Mouse (Mus musculus) kidney, embryonic 15.5 days (tissue): Measurements from ENCODE around the gene Nos1ap. TPM values are rescaled to one million over a fixed set of nuclear protein-coding genes. Genes with fewer than 3 reads are reported as not detected.
A peak's percentile ranks its signal among the peaks of the same experiment; 100 is the strongest.

Source experiments
- ATAC-seq: fragments of 200-750 bp; cut with Nextera tagmentation; replicated peaks from 2 replicates; pipeline ENCODE4 v1.8.0; 2017; ENCODE audit warnings: moderate TSS enrichment; ENCODE audit not compliant: low FRiP score
- H3K27ac ChIP-seq: fragments of 300-500 bp; sonication (generic); 2 replicates; pipeline ENCODE4 v1.5.1; 2015; ENCODE audit warnings: mild to moderate bottlenecking, inconsistent platforms
- H3K27me3 ChIP-seq: fragments of 300-500 bp; sonication (generic); 2 replicates; pipeline ENCODE4 v1.6.1; 2015; ENCODE audit warnings: inconsistent platforms
- H3K36me3 ChIP-seq: fragments of 300-500 bp; sonication (generic); 2 replicates; pipeline ENCODE4 v1.6.1; 2015; ENCODE audit warnings: inconsistent platforms
- H3K4me1 ChIP-seq: fragments of 300-500 bp; sonication (generic); 2 replicates; pipeline ENCODE4 v1.6.1; 2015; ENCODE audit warnings: inconsistent platforms
- H3K4me2 ChIP-seq: fragments of 300-500 bp; sonication (generic); 2 replicates; pipeline ENCODE4 v1.6.1; 2015; ENCODE audit warnings: moderate library complexity, mild to moderate bottlenecking, inconsistent platforms
- H3K4me3 ChIP-seq: fragments of 300-500 bp; sonication (generic); replicated peaks from 2 replicates; pipeline ENCODE4 v1.5.1; 2015; ENCODE audit warnings: mild to moderate bottlenecking, inconsistent platforms
- H3K9ac ChIP-seq: fragments of 300-500 bp; sonication (generic); 2 replicates; pipeline ENCODE4 v1.6.1; 2015; ENCODE audit warnings: mild to moderate bottlenecking, inconsistent platforms
- H3K9me3 ChIP-seq: fragments of 300-500 bp; sonication (generic); replicated peaks from 2 replicates; pipeline ENCODE4 v1.6.1; 2016; ENCODE audit warnings: inconsistent platforms
- WGBS: fragments of 180-500 bp; shearing (Covaris S2); methylation state at CpG from one replicate; pipeline ENCODE4 v1.1.7; 2015; ENCODE audit warnings: mixed read lengths; 5-methylcytosine and 5-hydroxymethylcytosine counted together
- polyA plus RNA-seq: library from polyadenylated mRNA; unstranded; fragments of >200 nt; fragmentation: Nextera tagmentation; extraction: Ambion mirVana; gene quantifications from 2 replicates; pipeline ENCODE4 v1.2.1, GENCODE M21; 2015

The Nos1ap gene
- polyA plus RNA-seq, 1 experiment from 2014 or later: 18.2 TPM

GRCm38 (mm10) chr1:170495538-170496183 lies 94.0 kb downstream of the Nos1ap start:
- H3K4me3 ChIP-seq: no peak overlapping the region
- H3K27me3 ChIP-seq: no peaks in the 10 kb centered on the region
- H3K9ac ChIP-seq: no peak overlapping the region
- no peak overlapping the region for H3K27ac ChIP-seq
- H3K4me2 ChIP-seq: no peak overlapping the region
- WGBS: 46% methylated on average over 13 of the region's 13 CpGs
- no peaks in the 10 kb centered on the region for H3K9me3 ChIP-seq
- peaks cover 21% of the 10 kb centered on the region for H3K4me1 ChIP-seq
- ATAC-seq: no peak
- H3K36me3 ChIP-seq: no peaks in the 10 kb centered on the region

- WGBS: 59% methylated on average over 2 of the region's 2 CpGs
- no peak overlapping the region for H3K27ac ChIP-seq
- no peaks in the 10 kb centered on the region for H3K9me3 ChIP-seq
- H3K27me3 ChIP-seq: no peaks in the 10 kb centered on the region
- peaks cover 9% of the 10 kb centered on the region; the same call in 1 of the 2 replicates for H3K4me1 ChIP-seq
- H3K36me3 ChIP-seq: no peaks in the 10 kb centered on the region
- H3K4me2 ChIP-seq: no peak overlapping the region
- H3K9ac ChIP-seq: no peak overlapping the region
- no peak overlapping the region for H3K4me3 ChIP-seq
- no peak for ATAC-seq
Measured at GRCm38 (mm10) chr1:170492527-170492926, 97.1 kb downstream of the Nos1ap start.

GRCm38 (mm10) chr1:170492027-170492426 lies 97.6 kb downstream of the Nos1ap start:
- WGBS: 75% methylated on average over 4 of the region's 4 CpGs
- no peak for ATAC-seq
- no peak overlapping the region for H3K4me2 ChIP-seq
- no peaks in the 10 kb centered on the region for H3K27me3 ChIP-seq
- H3K9me3 ChIP-seq: no peaks in the 10 kb centered on the region
- no peak overlapping the region for H3K27ac ChIP-seq
- H3K9ac ChIP-seq: no peak overlapping the region
- H3K4me1 ChIP-seq: peaks cover 9% of the 10 kb centered on the region; the same call in 1 of the 2 replicates
- no peaks in the 10 kb centered on the region for H3K36me3 ChIP-seq
- H3K4me3 ChIP-seq: no peak overlapping the region

DNA sequence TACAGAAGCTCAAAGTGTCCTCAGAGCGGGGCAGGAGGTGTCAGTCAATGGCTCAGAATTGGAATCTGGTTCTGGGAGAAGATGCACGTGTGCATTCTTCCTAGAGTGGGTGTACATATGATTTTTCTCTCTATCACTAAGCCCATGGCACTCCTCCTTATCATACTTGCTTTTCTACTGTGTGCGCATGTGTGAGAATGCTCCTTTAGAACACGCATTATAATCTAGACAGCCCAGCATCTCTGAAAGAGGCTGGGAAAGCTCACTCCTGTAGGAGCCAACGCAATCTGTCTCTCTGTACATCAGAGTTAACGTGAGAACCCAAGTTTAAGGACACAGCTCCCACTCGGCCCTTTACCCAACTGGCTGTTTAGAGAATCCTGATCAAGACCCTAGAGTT lies 99.7 kb downstream of the Nos1ap start:
- 90% methylated on average over 7 of the region's 7 CpGs for WGBS
- ATAC-seq: no peak
- no peak overlapping the region for H3K4me2 ChIP-seq

GRCm38 (mm10) chr1:170489450-170489849 lies 100.2 kb downstream of the Nos1ap start:
- H3K27ac ChIP-seq: no peak overlapping the region
- no peaks in the 10 kb centered on the region for H3K36me3 ChIP-seq
- H3K9me3 ChIP-seq: no peaks in the 10 kb centered on the region
- H3K27me3 ChIP-seq: no peaks in the 10 kb centered on the region
- WGBS: 86% methylated on average over 5 of the region's 6 CpGs
- H3K4me2 ChIP-seq: no peak overlapping the region
- H3K4me1 ChIP-seq: peaks cover 6% of the 10 kb centered on the region
- H3K9ac ChIP-seq: no peak overlapping the region
- no peak for ATAC-seq
- no peak overlapping the region for H3K4me3 ChIP-seq

More for the DNA sequence above, 99.7 kb downstream of the Nos1ap start:
- Histone ChIP-seq H3K4me1 (peaks cover 5% of the 10 kb centered on the region), H3K27ac (no peak overlapping the region), H3K9ac (no peak overlapping the region), H3K27me3 (no peaks in the 10 kb centered on the region), H3K9me3 (no peaks in the 10 kb centered on the region), H3K36me3 (no peaks in the 10 kb centered on the region), H3K4me3 (no peak overlapping the region)

DNA sequence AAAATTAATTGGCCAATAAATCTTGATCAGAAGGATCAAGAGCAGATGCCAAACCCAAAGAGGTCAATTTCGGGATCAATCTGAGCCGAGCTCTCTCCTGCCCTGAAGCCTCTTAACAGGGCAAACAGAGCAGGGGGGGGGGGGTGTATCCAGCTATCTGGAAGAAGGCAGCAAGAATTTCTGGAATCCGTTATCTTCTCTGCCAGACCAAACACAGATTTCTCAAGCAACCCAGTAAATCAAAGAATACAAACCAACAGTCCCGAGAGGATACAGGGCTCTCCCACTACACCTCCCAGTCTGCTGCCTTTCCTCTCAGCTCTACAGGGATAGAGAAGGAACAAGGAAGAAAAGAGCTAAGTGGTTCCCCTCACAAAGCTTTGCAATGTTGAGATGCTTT lies 104.5 kb downstream of the Nos1ap start:
- Histone ChIP-seq H3K4me2 (no peak overlapping the region), H3K27me3 (no peaks in the 10 kb centered on the region), H3K9me3 (no peaks in the 10 kb centered on the region), H3K36me3 (no peaks in the 10 kb centered on the region), H3K27ac (no peak overlapping the region), H3K9ac (no peak overlapping the region), H3K4me3 (no peak overlapping the region), H3K4me1 (peaks cover 29% of the 10 kb centered on the region)
- 35% methylated on average over 4 of the region's 4 CpGs for WGBS
- peak; percentile 29; the same call in 1 of the 2 replicates for ATAC-seq

GRCm38 (mm10) chr1:170482236-170482905 lies 107.3 kb downstream of the Nos1ap start:
- Histone ChIP-seq H3K9me3 (no peaks in the 10 kb centered on the region), H3K27ac (no peak overlapping the region), H3K27me3 (no peaks in the 10 kb centered on the region), H3K36me3 (no peaks in the 10 kb centered on the region), H3K4me3 (no peak overlapping the region), H3K4me2 (no peak overlapping the region), H3K9ac (no peak overlapping the region), H3K4me1 (peaks cover 55% of the 10 kb centered on the region)
- no peak for ATAC-seq
- 64% methylated on average over 7 of the region's 8 CpGs for WGBS

DNA sequence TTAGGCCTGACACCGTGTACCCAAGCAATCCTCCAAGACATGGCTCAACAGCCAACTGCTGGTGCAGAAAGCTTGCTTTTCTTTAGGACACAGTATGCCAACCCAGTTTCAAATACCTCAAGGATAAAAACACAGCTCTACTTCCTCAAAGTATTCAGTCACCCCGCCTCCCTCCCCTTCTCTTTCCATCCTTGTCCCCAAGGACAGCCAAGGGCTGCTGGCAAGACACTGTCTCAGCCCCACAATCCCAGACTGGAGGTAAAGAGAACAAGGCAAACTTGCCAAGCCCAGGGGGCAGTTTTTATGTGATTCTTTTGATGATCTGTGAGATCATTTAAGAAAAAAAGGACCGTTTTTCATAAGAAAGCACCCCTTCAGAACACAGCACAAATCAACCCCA lies 108.6 kb downstream of the Nos1ap start:
- Histone ChIP-seq H3K4me3 (no peak overlapping the region), H3K4me2 (no peak overlapping the region), H3K27ac (peak overlapping the region; percentile 42), H3K9me3 (no peaks in the 10 kb centered on the region), H3K27me3 (no peaks in the 10 kb centered on the region), H3K9ac (no peak overlapping the region), H3K4me1 (peaks cover 63% of the 10 kb centered on the region), H3K36me3 (no peaks in the 10 kb centered on the region)
- 70% methylated on average over 3 of the region's 3 CpGs for WGBS
- ATAC-seq: no peak

DNA sequence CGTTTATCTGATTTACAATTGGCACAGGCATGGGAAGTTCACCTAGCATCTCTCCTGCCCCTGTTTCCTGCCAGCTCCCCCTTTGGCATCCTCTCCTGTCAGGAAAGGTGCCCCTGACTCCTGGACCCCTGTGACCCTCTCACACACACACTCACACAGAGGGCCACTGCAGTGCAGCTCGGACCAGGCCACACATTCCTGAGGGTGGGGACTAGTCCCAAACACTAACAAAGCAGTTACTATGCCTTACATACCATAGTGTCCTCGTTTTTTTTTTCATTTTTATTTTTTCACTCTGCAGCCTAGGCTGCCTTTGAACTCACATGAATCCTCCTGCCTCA lies 110.2 kb downstream of the Nos1ap start:
- H3K27ac ChIP-seq: peak overlapping the region; percentile 92

GRCm38 (mm10) chr1:170478791-170479457 lies 110.7 kb downstream of the Nos1ap start:
- H3K4me1 ChIP-seq: peaks cover 66% of the 10 kb centered on the region
- peak; percentile 52 for ATAC-seq
- H3K9me3 ChIP-seq: no peaks in the 10 kb centered on the region
- H3K36me3 ChIP-seq: no peaks in the 10 kb centered on the region
- 0 out of 2 replicates have a peak overlapping the region, but pooled peaks have one; percentile 10 for H3K4me2 ChIP-seq
- WGBS: 39% methylated on average over 4 of the region's 4 CpGs
- peak overlapping the region; percentile 92 for H3K27ac ChIP-seq
- no peak overlapping the region for H3K4me3 ChIP-seq
- no peaks in the 10 kb centered on the region for H3K27me3 ChIP-seq
- no peak overlapping the region for H3K9ac ChIP-seq

More for the DNA sequence above, 110.2 kb downstream of the Nos1ap start:
- Histone ChIP-seq H3K27me3 (no peaks in the 10 kb centered on the region), H3K9me3 (no peaks in the 10 kb centered on the region), H3K4me1 (peaks cover 66% of the 10 kb centered on the region), H3K36me3 (no peaks in the 10 kb centered on the region), H3K4me3 (no peak overlapping the region), H3K9ac (no peak overlapping the region), H3K4me2 (no peak overlapping the region)
- peak; percentile 83 for ATAC-seq
- 13% methylated on average over 3 of the region's 3 CpGs for WGBS

DNA sequence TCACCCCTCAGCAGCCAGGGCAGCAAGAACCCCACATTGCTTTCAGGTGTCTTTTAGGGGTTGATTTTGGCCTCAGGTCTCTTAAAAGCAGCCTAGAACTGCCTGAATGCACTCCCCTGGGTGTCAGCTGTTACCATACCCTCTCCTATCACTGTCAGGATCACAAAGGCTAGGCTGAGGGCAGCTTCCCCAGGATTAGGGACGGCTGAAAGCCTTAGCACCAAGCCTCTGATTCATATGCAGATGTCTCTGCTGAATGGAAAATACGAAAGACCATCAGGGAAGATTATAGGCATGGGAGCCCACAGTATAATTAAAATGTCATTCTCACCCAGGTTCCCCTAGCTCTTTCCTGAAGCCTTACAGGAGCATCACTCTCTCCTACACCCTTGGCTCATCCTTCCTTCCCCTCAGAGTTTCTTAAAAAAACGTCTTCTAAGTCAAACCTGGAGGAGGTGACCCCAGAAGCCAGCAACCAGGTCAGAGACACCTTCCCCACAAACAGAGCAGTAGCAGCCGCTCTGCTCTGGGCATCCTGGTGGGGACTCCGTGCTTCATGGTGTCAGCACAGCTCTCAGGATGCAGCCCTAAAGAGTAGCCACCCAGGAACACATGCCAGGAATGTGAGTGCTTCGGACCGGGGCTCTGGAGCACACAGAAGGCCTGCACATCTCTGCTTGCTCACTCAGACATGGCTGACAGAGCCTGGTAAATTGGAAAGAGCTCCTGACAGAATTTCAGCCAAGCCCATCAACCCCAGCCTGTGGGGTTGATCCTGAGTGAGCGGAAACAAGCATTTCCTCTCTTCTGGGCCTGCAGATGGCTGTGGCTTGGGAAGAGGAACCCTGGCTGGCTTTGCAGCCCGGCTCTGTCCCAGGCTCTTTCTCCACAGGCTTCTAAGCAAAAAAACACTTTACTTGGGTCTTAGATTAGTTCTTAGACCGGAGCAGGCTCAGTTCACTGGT lies 111.7 kb downstream of the Nos1ap start:
- H3K27ac ChIP-seq: peak overlapping the region; percentile 92
- no peaks in the 10 kb centered on the region for H3K36me3 ChIP-seq
- peak; percentile 50 for ATAC-seq
- H3K27me3 ChIP-seq: no peaks in the 10 kb centered on the region
- H3K4me3 ChIP-seq: no peak overlapping the region
- WGBS: 35% methylated on average over 10 of the region's 10 CpGs
- H3K9me3 ChIP-seq: no peaks in the 10 kb centered on the region
- 0 out of 2 replicates have a peak overlapping the region, but pooled peaks have one; percentile 10 for H3K4me2 ChIP-seq
- peaks cover 65% of the 10 kb centered on the region for H3K4me1 ChIP-seq
- no peak overlapping the region for H3K9ac ChIP-seq
